Mouse (Mus musculus) liver, adult 2 months (tissue): ENCODE results near the gene Maml2.

Experiments
- CTCF ChIP-seq: fragments of 200-500 bp; IDR thresholded peaks from 2 replicates; pipeline ENCODE4 v1.5.1; 2011; ENCODE audit warnings: low read depth, low read length, control low read depth
- POLR2A ChIP-seq: fragments of 200-500 bp; IDR thresholded peaks from 2 replicates; pipeline ENCODE4 v1.6.1; 2011; ENCODE audit warnings: low read length, control low read depth; ENCODE audit not compliant: insufficient read depth; ENCODE audit errors: extremely low read depth

- TF ChIP-seq CTCF (no peak), POLR2A (no peak)
Observed at GRCm38 (mm10) chr9:13603533-13604143, 305.9 kb downstream of the Maml2 start.
